Mouse (Mus musculus): ENCODE measurements around the gene Pole2. TPM values are rescaled to one million over a fixed set of nuclear protein-coding genes. Genes with fewer than 3 reads are reported as not detected.

The Pole2 gene
- polyA plus RNA-seq, 1 experiment from 2014 or later: 16.8 TPM

GRCm38 (mm10) chr12:69208520-69208919 lies 19.5 kb downstream of the Pole2 start:
- H3K9ac ChIP-seq (ENCODE audit: low read length): no peak overlapping the region
- ATAC-seq (ENCODE audit: insufficient number of reproducible peaks, insufficient read depth, low FRiP score, low read depth): no peak
- no peak overlapping the region for H3K4me2 ChIP-seq (ENCODE audit: low read length)
- H3K4me1 ChIP-seq (ENCODE audit: control insufficient read depth in 2 of 2, insufficient read depth in 2 of 2, low read length in 2 of 2): no peaks in the 10 kb centered on the region
- peaks cover 50% of the 10 kb centered on the region for H3K36me3 ChIP-seq (ENCODE audit: control insufficient read depth, insufficient read depth, low read length)
- 88% methylated on average over 2 of the region's 2 CpGs for WGBS
- H3K9me3 ChIP-seq (ENCODE audit: control insufficient read depth, low read length): no peaks in the 10 kb centered on the region
- no peak overlapping the region for H3K4me3 ChIP-seq (ENCODE audit: control insufficient read depth in 1 of 2, insufficient read depth in 1 of 2, low read depth in 1 of 2, low read length in 2 of 2)
- H3K27me3 ChIP-seq (ENCODE audit: control insufficient read depth, insufficient read depth, low read length): no peaks in the 10 kb centered on the region
- no peak overlapping the region for H3K27ac ChIP-seq (replicated peaks in 1 of 2; ENCODE audit: control insufficient read depth in 1 of 2, insufficient read depth in 1 of 2, low read depth in 2 of 2, low read length in 2 of 2)

GRCm38 (mm10) chr12:69207926-69208325 lies 20.1 kb downstream of the Pole2 start:
- WGBS: 93% methylated on average over 7 of the region's 7 CpGs
- Histone ChIP-seq H3K9me3 (ENCODE audit: control insufficient read depth, low read length) (no peaks in the 10 kb centered on the region), H3K4me1 (ENCODE audit: control insufficient read depth in 2 of 2, insufficient read depth in 2 of 2, low read length in 2 of 2) (no peaks in the 10 kb centered on the region), H3K27me3 (ENCODE audit: control insufficient read depth, insufficient read depth, low read length) (no peaks in the 10 kb centered on the region), H3K4me2 (ENCODE audit: low read length) (no peak overlapping the region), H3K4me3 (ENCODE audit: control insufficient read depth in 1 of 2, insufficient read depth in 1 of 2, low read depth in 1 of 2, low read length in 2 of 2) (no peak overlapping the region), H3K36me3 (ENCODE audit: control insufficient read depth, insufficient read depth, low read length) (peaks cover 51% of the 10 kb centered on the region), H3K27ac (replicated peaks in 1 of 2; ENCODE audit: control insufficient read depth in 1 of 2, insufficient read depth in 1 of 2, low read depth in 2 of 2, low read length in 2 of 2) (no peak overlapping the region), H3K9ac (ENCODE audit: low read length) (no peak overlapping the region)
- no peak for ATAC-seq (ENCODE audit: insufficient number of reproducible peaks, insufficient read depth, low FRiP score, low read depth)

GRCm38 (mm10) chr12:69207396-69207795 lies 20.6 kb downstream of the Pole2 start:
- H3K36me3 ChIP-seq (ENCODE audit: control insufficient read depth, insufficient read depth, low read length): peaks cover 51% of the 10 kb centered on the region
- H3K4me1 ChIP-seq (ENCODE audit: control insufficient read depth in 2 of 2, insufficient read depth in 2 of 2, low read length in 2 of 2): no peaks in the 10 kb centered on the region
- H3K27me3 ChIP-seq (ENCODE audit: control insufficient read depth, insufficient read depth, low read length): no peaks in the 10 kb centered on the region
- H3K9ac ChIP-seq (ENCODE audit: low read length): no peak overlapping the region
- ATAC-seq (ENCODE audit: insufficient number of reproducible peaks, insufficient read depth, low FRiP score, low read depth): no peak
- no peaks in the 10 kb centered on the region for H3K9me3 ChIP-seq (ENCODE audit: control insufficient read depth, low read length)
- no peak overlapping the region for H3K4me2 ChIP-seq (ENCODE audit: low read length)
- H3K4me3 ChIP-seq (ENCODE audit: control insufficient read depth in 1 of 2, insufficient read depth in 1 of 2, low read depth in 1 of 2, low read length in 2 of 2): no peak overlapping the region
- H3K27ac ChIP-seq (replicated peaks in 1 of 2; ENCODE audit: control insufficient read depth in 1 of 2, insufficient read depth in 1 of 2, low read depth in 2 of 2, low read length in 2 of 2): no peak overlapping the region
- WGBS: 91% methylated on average over 8 of the region's 8 CpGs

GRCm38 (mm10) chr12:69204052-69204833 lies 23.8 kb downstream of the Pole2 start, which contains the start of gene Gm49384:
Gene Gm49384, minus strand, starts transcription at chr12:69204267.
- Histone ChIP-seq H3K27ac (replicated peaks in 1 of 2; ENCODE audit: control insufficient read depth in 1 of 2, insufficient read depth in 1 of 2, low read depth in 2 of 2, low read length in 2 of 2) (no peak within 1 kb of the TSS), H3K4me2 (ENCODE audit: low read length) (no peak within 1 kb of the TSS), H3K4me3 (ENCODE audit: control insufficient read depth in 1 of 2, insufficient read depth in 1 of 2, low read depth in 1 of 2, low read length in 2 of 2) (no peak within 1 kb of the TSS), H3K36me3 (ENCODE audit: control insufficient read depth, insufficient read depth, low read length) (peaks cover 61% of the 10 kb centered on the region), H3K9me3 (ENCODE audit: control insufficient read depth, low read length) (no peaks in the 10 kb centered on the region), H3K4me1 (ENCODE audit: control insufficient read depth in 2 of 2, insufficient read depth in 2 of 2, low read length in 2 of 2) (0 out of 4 replicates have a peak, but pooled peaks cover 0 to under 1% of the 10 kb centered on the region in 2 experiments), H3K27me3 (ENCODE audit: control insufficient read depth, insufficient read depth, low read length) (no peaks in the 10 kb centered on the region), H3K9ac (ENCODE audit: low read length) (no peak within 1 kb of the TSS)
- no peak for ATAC-seq (ENCODE audit: insufficient number of reproducible peaks, insufficient read depth, low FRiP score, low read depth)
- 86% methylated on average over 16 of the region's 16 CpGs for WGBS

- Histone ChIP-seq H3K27ac (replicated peaks in 1 of 2; ENCODE audit: control insufficient read depth in 1 of 2, insufficient read depth in 1 of 2, low read depth in 2 of 2, low read length in 2 of 2) (no peak overlapping the region), H3K36me3 (ENCODE audit: control insufficient read depth, insufficient read depth, low read length) (peaks cover 44% of the 10 kb centered on the region), H3K4me1 (ENCODE audit: control insufficient read depth in 2 of 2, insufficient read depth in 2 of 2, low read length in 2 of 2) (peaks cover 0 to 19% of the 10 kb centered on the region in 2 experiments; a peak in 3 of 4 replicates), H3K4me3 (ENCODE audit: control insufficient read depth in 1 of 2, insufficient read depth in 1 of 2, low read depth in 1 of 2, low read length in 2 of 2) (no peak overlapping the region), H3K9ac (ENCODE audit: low read length) (peak overlapping the region; percentile 92), H3K9me3 (ENCODE audit: control insufficient read depth, low read length) (no peaks in the 10 kb centered on the region), H3K27me3 (ENCODE audit: control insufficient read depth, insufficient read depth, low read length) (no peaks in the 10 kb centered on the region), H3K4me2 (ENCODE audit: low read length) (peak overlapping the region; percentile 94)
- ATAC-seq (ENCODE audit: insufficient number of reproducible peaks, insufficient read depth, low FRiP score, low read depth): no peak
Measured at GRCm38 (mm10) chr12:69198985-69199384, 29.0 kb downstream of the Pole2 start.

GRCm38 (mm10) chr12:69198164-69198535 lies 29.8 kb downstream of the Pole2 start, which contains the start of gene Dnaaf2:
Gene Dnaaf2, minus strand, starts transcription at chr12:69198429.
- H3K4me3 ChIP-seq (ENCODE audit: control insufficient read depth in 1 of 2, insufficient read depth in 1 of 2, low read depth in 1 of 2, low read length in 2 of 2): peak within 1 kb of the TSS; percentile 74 to 98
- peaks cover 40% of the 10 kb centered on the region for H3K36me3 ChIP-seq (ENCODE audit: control insufficient read depth, insufficient read depth, low read length)
- H3K9ac ChIP-seq (ENCODE audit: low read length): peak within 1 kb of the TSS; percentile 92
- WGBS: 1% methylated on average over 18 of the region's 18 CpGs
- peaks cover 0 to 19% of the 10 kb centered on the region in 2 experiments; a peak in 3 of 4 replicates for H3K4me1 ChIP-seq (ENCODE audit: control insufficient read depth in 2 of 2, insufficient read depth in 2 of 2, low read length in 2 of 2)
- H3K27me3 ChIP-seq (ENCODE audit: control insufficient read depth, insufficient read depth, low read length): no peaks in the 10 kb centered on the region
- H3K9me3 ChIP-seq (ENCODE audit: control insufficient read depth, low read length): no peaks in the 10 kb centered on the region
- ATAC-seq (ENCODE audit: insufficient number of reproducible peaks, insufficient read depth, low FRiP score, low read depth): peak; percentile 8; the same call in 1 of the 2 replicates
- peak within 1 kb of the TSS; percentile 87 to 93 for H3K27ac ChIP-seq (replicated peaks in 1 of 2; ENCODE audit: control insufficient read depth in 1 of 2, insufficient read depth in 1 of 2, low read depth in 2 of 2, low read length in 2 of 2)
- peak within 1 kb of the TSS; percentile 94 for H3K4me2 ChIP-seq (ENCODE audit: low read length)

- H3K27me3 ChIP-seq (ENCODE audit: control insufficient read depth, insufficient read depth, low read length): no peaks in the 10 kb centered on the region
- peaks cover 0 to 19% of the 10 kb centered on the region in 2 experiments; a peak in 3 of 4 replicates for H3K4me1 ChIP-seq (ENCODE audit: control insufficient read depth in 2 of 2, insufficient read depth in 2 of 2, low read length in 2 of 2)
- peak overlapping the region; percentile 92 for H3K9ac ChIP-seq (ENCODE audit: low read length)
- no peaks in the 10 kb centered on the region for H3K9me3 ChIP-seq (ENCODE audit: control insufficient read depth, low read length)
- H3K36me3 ChIP-seq (ENCODE audit: control insufficient read depth, insufficient read depth, low read length): peaks cover 40% of the 10 kb centered on the region
- H3K27ac ChIP-seq (replicated peaks in 1 of 2; ENCODE audit: control insufficient read depth in 1 of 2, insufficient read depth in 1 of 2, low read depth in 2 of 2, low read length in 2 of 2): peak overlapping the region; percentile 87 to 93
- H3K4me2 ChIP-seq (ENCODE audit: low read length): peak overlapping the region; percentile 94
- peak; percentile 69 for ATAC-seq (ENCODE audit: insufficient number of reproducible peaks, insufficient read depth, low FRiP score, low read depth)
- peak overlapping the region; percentile 74 to 98 for H3K4me3 ChIP-seq (ENCODE audit: control insufficient read depth in 1 of 2, insufficient read depth in 1 of 2, low read depth in 1 of 2, low read length in 2 of 2)
- WGBS: under 1% methylated on average over 94 of the region's 94 CpGs
Measured at GRCm38 (mm10) chr12:69197378-69198163, 30.4 kb downstream of the Pole2 start.
